Mouse (Mus musculus) cerebellum, adult 2 months (tissue): ENCODE data around the gene Rabgap1l.

Experiments
- CTCF ChIP-seq: fragments of 200-500 bp; IDR thresholded peaks from 2 replicates; pipeline ENCODE4 v1.5.1; 2011; ENCODE audit warnings: low read depth, mild to moderate bottlenecking, control low read depth, low read length, moderate library complexity, borderline replicate concordance; ENCODE audit not compliant: insufficient read depth
- POLR2A ChIP-seq: fragments of 200-500 bp; IDR thresholded peaks from 2 replicates; pipeline ENCODE4 v1.6.1; 2011; ENCODE audit warnings: low read length, control low read depth, borderline replicate concordance; ENCODE audit not compliant: insufficient read depth

DNA sequence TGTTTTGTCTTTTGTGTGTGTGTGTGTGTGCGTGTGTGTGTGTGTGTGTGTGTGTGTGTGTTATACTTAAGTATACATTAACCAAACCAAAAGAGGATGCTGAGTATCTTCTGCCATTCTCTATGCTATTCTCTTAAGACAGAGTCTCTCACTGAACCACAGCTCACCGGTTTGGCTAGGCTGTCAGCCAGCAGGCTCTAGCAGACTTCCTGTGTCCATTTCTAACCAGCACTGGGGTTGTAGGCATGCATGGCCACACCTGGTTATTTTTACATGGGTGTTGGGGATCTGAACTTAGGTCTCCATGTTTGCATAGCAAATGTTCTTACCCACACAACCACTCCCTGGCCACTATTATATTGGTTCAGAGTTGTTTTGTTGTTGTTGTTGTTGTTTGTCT is 2.0 kb upstream of the Rabgap1l start:
- no peak for TF ChIP-seq POLR2A
- no peak for TF ChIP-seq CTCF
